Mouse (Mus musculus) gastrocnemius, postnatal 36 days (tissue): ENCODE results near the gene Rps6kc1. TPM values are rescaled to one million over a fixed set of nuclear protein-coding genes. Genes with fewer than 3 reads are reported as not detected.

ENCODE experiments used
- DNase-seq, 2 experiments: peaks; one replicate each; pipeline ENCODE4 v3.0.0; 2022
- intact Hi-C: fragments of 180-260 bp; cut with DNase I; formaldehyde crosslinking; loops from one replicate; pipeline ENCODE4 v1.15.1; 2025
- total RNA-seq, 2 experiments: library from RNA; stranded (reverse); gene quantifications; 2 replicates each; pipeline ENCODE4 v1.2.3; 2021

Gene Rps6kc1
- total RNA-seq, 2 experiments from 2014 or later: 14.9 to 18.3 TPM

- no peak for DNase-seq
- intact Hi-C loops: no loop called here
Measured at GRCm38 (mm10) chr1:190904714-190905113, 6.9 kb downstream of the Rps6kc1 start.

- intact Hi-C loops: no loop called here
- DNase-seq: no peak
Measured at GRCm38 (mm10) chr1:190904136-190904535, 7.4 kb downstream of the Rps6kc1 start.

- intact Hi-C loops: no loop called here
- no peak for DNase-seq
Measured at GRCm38 (mm10) chr1:190901082-190901481, 10.5 kb downstream of the Rps6kc1 start.

GRCm38 (mm10) chr1:190898899-190899575 is 12.5 kb downstream of the Rps6kc1 start:
- intact Hi-C loops: no loop called here
- peak in 1 of 2 experiments; percentile 11 for DNase-seq

GRCm38 (mm10) chr1:190898186-190898585 is 13.4 kb downstream of the Rps6kc1 start:
- no peak for DNase-seq
- intact Hi-C loops: no loop called here

GRCm38 (mm10) chr1:190893559-190894167 is 17.9 kb downstream of the Rps6kc1 start:
- no peak for DNase-seq
- intact Hi-C loops: no loop called here

- intact Hi-C loops: no loop called here
- no peak for DNase-seq
Measured at GRCm38 (mm10) chr1:190888646-190889045, 22.9 kb downstream of the Rps6kc1 start.

GRCm38 (mm10) chr1:190888031-190888430 is 23.5 kb downstream of the Rps6kc1 start:
- DNase-seq: no peak
- intact Hi-C loops: no loop called here

- DNase-seq: no peak
- intact Hi-C loops: no loop called here
Measured at GRCm38 (mm10) chr1:190886014-190886413, 25.6 kb downstream of the Rps6kc1 start.

- no peak for DNase-seq
Measured at GRCm38 (mm10) chr1:190881422-190881821, 30.1 kb downstream of the Rps6kc1 start.

GRCm38 (mm10) chr1:190880638-190881037 is 30.9 kb downstream of the Rps6kc1 start:
- intact Hi-C loops: loop anchor here (2.0 kb wide), 1 partner anchor 48 kb away; no protein-coding TSS in a partner anchor
- no peak for DNase-seq

More at GRCm38 (mm10) chr1:190881422-190881821, 30.1 kb downstream of the Rps6kc1 start:
- intact Hi-C loops: loop anchor here (2.0 kb wide), 1 partner anchor 49 kb away; no protein-coding TSS in a partner anchor

GRCm38 (mm10) chr1:190875751-190876150 is 35.8 kb downstream of the Rps6kc1 start:
- peak in 1 of 2 experiments; percentile 5 for DNase-seq
- intact Hi-C loops: no loop called here

GRCm38 (mm10) chr1:190875089-190875488 is 36.5 kb downstream of the Rps6kc1 start:
- intact Hi-C loops: no loop called here
- no peak for DNase-seq

- DNase-seq: no peak
- intact Hi-C loops: no loop called here
Measured at GRCm38 (mm10) chr1:190871068-190871467, 40.5 kb downstream of the Rps6kc1 start.

- intact Hi-C loops: no loop called here
- DNase-seq: peak in 1 of 2 experiments; percentile 2
Measured at GRCm38 (mm10) chr1:190869996-190870395, 41.6 kb downstream of the Rps6kc1 start.

- no peak for DNase-seq
- intact Hi-C loops: no loop called here
Measured at GRCm38 (mm10) chr1:190868790-190869189, 42.8 kb downstream of the Rps6kc1 start.

- intact Hi-C loops: no loop called here
Measured at GRCm38 (mm10) chr1:190861626-190862025, 49.9 kb downstream of the Rps6kc1 start.

GRCm38 (mm10) chr1:190854465-190854864 is 57.1 kb downstream of the Rps6kc1 start:
- no peak for DNase-seq
- intact Hi-C loops: no loop called here

More at GRCm38 (mm10) chr1:190861626-190862025, 49.9 kb downstream of the Rps6kc1 start:
- DNase-seq: no peak

- intact Hi-C loops: no loop called here
- DNase-seq: no peak
Measured at GRCm38 (mm10) chr1:190849162-190849865, 62.3 kb downstream of the Rps6kc1 start.

- intact Hi-C loops: no loop called here
- no peak for DNase-seq
Measured at GRCm38 (mm10) chr1:190848676-190849075, 62.9 kb downstream of the Rps6kc1 start.

GRCm38 (mm10) chr1:190846956-190847355 is 64.6 kb downstream of the Rps6kc1 start:
- DNase-seq: no peak
- intact Hi-C loops: no loop called here
